Mouse (Mus musculus) cortical plate, adult 2 months (tissue): ENCODE measurements around the gene Ephb1.

Experiments used
- CTCF ChIP-seq: fragments of 200-500 bp; IDR thresholded peaks from 2 replicates; pipeline ENCODE4 v1.5.1; 2011; ENCODE audit warnings: mild to moderate bottlenecking, control low read depth, low read length; ENCODE audit not compliant: insufficient read depth; ENCODE audit errors: extremely low read depth
- POLR2A ChIP-seq: fragments of 200-500 bp; IDR thresholded peaks from 2 replicates; pipeline ENCODE4 v1.6.1; 2011; ENCODE audit warnings: mild to moderate bottlenecking, low read length, control low read depth; ENCODE audit not compliant: insufficient read depth; ENCODE audit errors: extremely low read depth

- TF ChIP-seq POLR2A (no peak), CTCF (no peak)
Measured at GRCm38 (mm10) chr9:102273469-102273808, 81.1 kb downstream of the Ephb1 start.
